Mouse (Mus musculus) cerebellum, adult 18-20 months (tissue): ENCODE data around the gene Lclat1.

Experiments used
- DNase-seq, 2 experiments: peaks; one replicate each; pipeline ENCODE4 v3.0.0; 2021

Gene Lclat1

GRCm38 (mm10) chr17:73107158-73108157 is at the start of gene Lclat1:
Gene Lclat1, plus strand, starts transcription at chr17:73107985.
- DNase-seq: peak; percentile 96 to 97

GRCm38 (mm10) chr17:73058319-73058718 is 49.5 kb upstream of the Lclat1 start:
- no peak for DNase-seq

GRCm38 (mm10) chr17:73060224-73060896 is 47.4 kb upstream of the Lclat1 start:
- DNase-seq: no peak

- DNase-seq: no peak
Observed at GRCm38 (mm10) chr17:73060897-73061252, 46.9 kb upstream of the Lclat1 start.

GRCm38 (mm10) chr17:73062701-73063100 is 45.1 kb upstream of the Lclat1 start:
- DNase-seq: no peak

- DNase-seq: no peak
Observed at GRCm38 (mm10) chr17:73063299-73063698, 44.5 kb upstream of the Lclat1 start.

GRCm38 (mm10) chr17:73063781-73064180 is 44.0 kb upstream of the Lclat1 start:
- no peak for DNase-seq

GRCm38 (mm10) chr17:73066387-73067169 is 41.2 kb upstream of the Lclat1 start:
- DNase-seq: no peak

- no peak for DNase-seq
Observed at GRCm38 (mm10) chr17:73067423-73067822, 40.4 kb upstream of the Lclat1 start.

GRCm38 (mm10) chr17:73068321-73068992 is 39.3 kb upstream of the Lclat1 start:
- DNase-seq: no peak

GRCm38 (mm10) chr17:73070466-73070865 is 37.3 kb upstream of the Lclat1 start:
- no peak for DNase-seq

GRCm38 (mm10) chr17:73071725-73072263 is 36.0 kb upstream of the Lclat1 start:
- no peak for DNase-seq

GRCm38 (mm10) chr17:73072286-73072685 is 35.5 kb upstream of the Lclat1 start:
- DNase-seq: no peak

- no peak for DNase-seq
Observed at GRCm38 (mm10) chr17:73074631-73075030, 33.2 kb upstream of the Lclat1 start.

- DNase-seq: no peak
Observed at GRCm38 (mm10) chr17:73075238-73075890, 32.4 kb upstream of the Lclat1 start.

- DNase-seq: no peak
Observed at GRCm38 (mm10) chr17:73077638-73078037, 30.1 kb upstream of the Lclat1 start.

GRCm38 (mm10) chr17:73081360-73082133 is 26.2 kb upstream of the Lclat1 start:
- DNase-seq: no peak

- no peak for DNase-seq
Observed at GRCm38 (mm10) chr17:73082506-73083196, 25.1 kb upstream of the Lclat1 start.

- DNase-seq: no peak
Observed at GRCm38 (mm10) chr17:73087045-73087910, 20.5 kb upstream of the Lclat1 start.
